8 mouse cellular contexts compared by ENCODE assay signal in the genomic region with DNA sequence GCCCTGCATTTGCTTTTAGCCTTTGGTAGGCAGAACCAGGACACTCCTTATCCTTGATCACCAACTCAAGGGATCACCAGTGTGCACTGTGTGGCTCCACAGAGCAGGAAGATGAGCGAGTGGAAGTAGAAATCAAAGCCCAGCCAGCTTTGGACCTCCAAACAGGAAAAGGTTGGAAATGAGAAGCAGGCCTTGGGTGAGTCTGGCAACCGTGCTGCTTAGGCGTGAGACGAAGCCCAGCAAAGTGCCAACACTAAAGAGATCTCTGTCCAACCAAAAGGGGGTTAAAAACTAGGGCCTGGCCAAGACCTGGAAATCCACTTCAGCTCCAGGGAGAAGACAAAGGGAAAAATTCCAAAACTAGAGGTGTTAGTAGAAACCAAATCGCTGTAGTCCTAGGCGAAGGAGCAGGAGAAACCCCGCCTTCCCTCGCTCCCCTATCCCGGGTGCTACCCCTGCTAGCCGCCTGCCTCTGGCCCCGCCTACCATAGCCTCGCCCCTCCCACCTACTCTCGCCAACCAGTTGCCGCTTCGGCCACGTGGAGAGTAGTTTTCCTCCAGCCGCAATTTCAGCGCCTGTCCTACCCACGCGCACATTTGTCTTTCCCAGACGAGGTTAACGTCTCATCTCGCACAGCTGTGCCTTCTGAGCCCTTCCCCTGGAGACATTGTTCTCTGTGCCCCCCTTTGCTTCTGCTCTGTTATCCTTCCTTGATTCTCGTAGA. TPM values are rescaled to one million over a fixed set of nuclear protein-coding genes. Genes with fewer than 3 reads are reported as not detected.
DNase-seq lines count a peak whose midpoint lies in the region; ATAC-seq lines count a peak whose summit lies in the region.

No protein-coding gene starts in this region.

- peak overlapping the region; percentile 73 for H3K4me2 ChIP-seq in heart, embryonic 13.5 days
- H3K4me2 ChIP-seq in kidney, embryonic 16.5 days (replicated peaks; ENCODE audit: low read depth, low read length), result peak overlapping the region; percentile 74
- H3K4me2 ChIP-seq in liver, embryonic 12.5 days, result peak overlapping the region; percentile 94

- peaks cover 13% of the 10 kb centered on the region for H3K4me1 ChIP-seq in heart, embryonic 13.5 days
- peaks cover 7% of the 10 kb centered on the region; the same call in 1 of the 2 replicates for H3K4me1 ChIP-seq in kidney, embryonic 16.5 days (ENCODE audit: insufficient read depth, low read length)
- peaks cover 46% of the 10 kb centered on the region for H3K4me1 ChIP-seq in liver, embryonic 12.5 days

- no peaks in the 10 kb centered on the region for H3K27me3 ChIP-seq in heart, embryonic 13.5 days (replicated peaks)
- H3K27me3 ChIP-seq in kidney, embryonic 16.5 days (ENCODE audit: insufficient read depth, low read length), result no peaks in the 10 kb centered on the region
- H3K27me3 ChIP-seq in liver, embryonic 12.5 days (replicated peaks), result no peaks in the 10 kb centered on the region
- H3K27me3 ChIP-seq in splenic B cell, adult 2 months (ENCODE audit: control insufficient read depth, insufficient read depth, low read length, poor library complexity, severe bottlenecking), result no peaks in the 10 kb centered on the region

- H3K9me3 ChIP-seq in heart, embryonic 13.5 days, result no peaks in the 10 kb centered on the region
- H3K9me3 ChIP-seq in kidney, embryonic 16.5 days (ENCODE audit: low read length), result no peaks in the 10 kb centered on the region
- no peaks in the 10 kb centered on the region for H3K9me3 ChIP-seq in liver, embryonic 12.5 days (replicated peaks)

- H3K27ac ChIP-seq in heart, embryonic 13.5 days (replicated peaks), result no peak overlapping the region
- no peak overlapping the region for H3K27ac ChIP-seq in kidney, embryonic 16.5 days (ENCODE audit: low read length)
- peak overlapping the region; percentile 74 for H3K27ac ChIP-seq in liver, embryonic 12.5 days

- peak; percentile 89 for ATAC-seq in erythroid progenitor cell, adult 5-6 weeks (replicated peaks; ENCODE audit: low FRiP score, poor library complexity, severe bottlenecking)
- peak; percentile 61 for ATAC-seq in heart, embryonic 13.5 days (ENCODE audit: extremely low read depth, insufficient number of reproducible peaks, low FRiP score, low TSS enrichment)
- peak; percentile 93 for ATAC-seq in kidney, embryonic 16.5 days (ENCODE audit: low FRiP score, low TSS enrichment)
- peak; percentile 89 for ATAC-seq in liver, embryonic 12.5 days

- WGBS in heart, embryonic 13.5 days, result 12% methylated on average over 24 of the region's 24 CpGs
- 11% methylated on average over 24 of the region's 24 CpGs for WGBS in kidney, embryonic 16.5 days
- 11% methylated on average over 24 of the region's 24 CpGs for WGBS in liver, embryonic 12.5 days (ENCODE audit: insufficient replicate concordance)

- DNase-seq in cerebellum, adult 11-12 months, result peak; percentile 19
- DNase-seq in cerebellum, adult 9-10 months, result no peak
- peak; percentile 73 for DNase-seq in naive thymus-derived CD4-positive, alpha-beta T cell, adult 2 months (ENCODE audit: low read depth)
- peak; percentile 76 for DNase-seq in splenic B cell, adult 2 months (ENCODE audit: low read depth, low spot score)

- H3K36me3 ChIP-seq in heart, embryonic 13.5 days, result peaks cover 12% of the 10 kb centered on the region
- H3K36me3 ChIP-seq in kidney, embryonic 16.5 days (ENCODE audit: insufficient read depth, low read length), result peaks cover 4% of the 10 kb centered on the region
- H3K36me3 ChIP-seq in liver, embryonic 12.5 days, result peaks cover 6% of the 10 kb centered on the region; the same call in 1 of the 2 replicates
- H3K36me3 ChIP-seq in splenic B cell, adult 2 months (ENCODE audit: control insufficient read depth, insufficient read depth, low read length, poor library complexity, severe bottlenecking), result no peaks in the 10 kb centered on the region

- peak overlapping the region; percentile 74 for H3K9ac ChIP-seq in heart, embryonic 13.5 days
- peak overlapping the region; percentile 45; the same call in 1 of the 2 replicates for H3K9ac ChIP-seq in kidney, embryonic 16.5 days (replicated peaks; ENCODE audit: low read length)
- peak overlapping the region; percentile 68 for H3K9ac ChIP-seq in liver, embryonic 12.5 days

- peak overlapping the region; percentile 49 for H3K4me3 ChIP-seq in heart, embryonic 13.5 days
- peak overlapping the region; percentile 42 for H3K4me3 ChIP-seq in kidney, embryonic 16.5 days (ENCODE audit: low read length)
- H3K4me3 ChIP-seq in liver, embryonic 12.5 days, result peak overlapping the region; percentile 58

RNA-seq across cellular contexts. Expression of gene Efcab8, which starts 0.9 kb away (rescaled TPM):
- total RNA-seq in erythroid progenitor cell, adult 5-6 weeks (2015; ENCODE audit: low replicate concordance), result not detected in 2 replicates
- total RNA-seq in erythroid progenitor cell, adult 5-6 weeks (2017; ENCODE audit: low replicate concordance), result 0.51 TPM in 1 of 2 replicates, not detected in the other
- not detected in 2 replicates for polyA plus RNA-seq in heart, embryonic 13.5 days (2015; fragmentation: Nextera tagmentation; extraction: Ambion mirVana)
- 0.09 TPM in 1 of 2 replicates, not detected in the other for polyA plus RNA-seq in kidney, embryonic 16.5 days (2015; fragmentation: Nextera tagmentation; extraction: Ambion mirVana)
- polyA plus RNA-seq in liver, embryonic 12.5 days (2016; fragmentation: Nextera tagmentation; extraction: Ambion mirVana), result 0.10 and 0.16 TPM in 2 replicates

RNA-seq across cellular contexts. Expression of gene Mapre1, which starts 37.7 kb away (rescaled TPM):
- 75.0 and 109 TPM in 2 replicates for total RNA-seq in erythroid progenitor cell, adult 5-6 weeks (2015; ENCODE audit: low replicate concordance)
- 87.6 and 151 TPM in 2 replicates for total RNA-seq in erythroid progenitor cell, adult 5-6 weeks (2017; ENCODE audit: low replicate concordance)
- polyA plus RNA-seq in heart, embryonic 13.5 days (2015; fragmentation: Nextera tagmentation; extraction: Ambion mirVana), result 232 and 254 TPM in 2 replicates
- polyA plus RNA-seq in kidney, embryonic 16.5 days (2015; fragmentation: Nextera tagmentation; extraction: Ambion mirVana), result 226 and 228 TPM in 2 replicates
- 199 and 200 TPM in 2 replicates for polyA plus RNA-seq in liver, embryonic 12.5 days (2016; fragmentation: Nextera tagmentation; extraction: Ambion mirVana)
